Mouse (Mus musculus) limb, embryonic 13.5 days (tissue): ENCODE results near the gene Gata3. TPM values are rescaled to one million over a fixed set of nuclear protein-coding genes. Genes with fewer than 3 reads are reported as not detected.
A peak's percentile ranks its signal among the peaks of the same experiment; 100 is the strongest.

Experiments
- ATAC-seq: fragments of 200-750 bp; cut with Nextera tagmentation; 2 replicates; pipeline ENCODE4 v1.8.0; 2017; ENCODE audit warnings: low read depth, moderate number of reproducible peaks, moderate TSS enrichment; ENCODE audit not compliant: low FRiP score
- H3K27ac ChIP-seq: fragments of 300-500 bp; sonication (generic); 2 replicates; pipeline ENCODE4 v1.5.1; 2015; ENCODE audit warnings: inconsistent platforms, mild to moderate bottlenecking, moderate library complexity
- H3K27me3 ChIP-seq: fragments of 300-500 bp; sonication (generic); 2 replicates; pipeline ENCODE4 v1.6.1; 2015; ENCODE audit warnings: mild to moderate bottlenecking, inconsistent platforms
- H3K36me3 ChIP-seq: fragments of 300-500 bp; sonication (generic); 2 replicates; pipeline ENCODE4 v1.6.1; 2015; ENCODE audit warnings: inconsistent platforms, mild to moderate bottlenecking, moderate library complexity
- H3K4me1 ChIP-seq: fragments of 300-500 bp; sonication (generic); 2 replicates; pipeline ENCODE4 v1.6.1; 2015; ENCODE audit warnings: inconsistent platforms
- H3K4me2 ChIP-seq: fragments of 300-500 bp; sonication (generic); replicated peaks from 2 replicates; pipeline ENCODE4 v1.6.1; 2015; ENCODE audit warnings: inconsistent platforms, mild to moderate bottlenecking, moderate library complexity
- H3K4me3 ChIP-seq: fragments of 300-500 bp; sonication (generic); 2 replicates; pipeline ENCODE4 v1.5.1; 2015; ENCODE audit warnings: moderate library complexity, mild to moderate bottlenecking, inconsistent platforms
- H3K9ac ChIP-seq: fragments of 300-500 bp; sonication (generic); 2 replicates; pipeline ENCODE4 v1.6.1; 2015; ENCODE audit warnings: mild to moderate bottlenecking, inconsistent platforms
- H3K9me3 ChIP-seq: fragments of 300-500 bp; sonication (generic); 2 replicates; pipeline ENCODE4 v1.6.1; 2016; ENCODE audit warnings: inconsistent platforms
- WGBS: fragments of 180-500 bp; shearing (Covaris S2); methylation state at CpG from one replicate; pipeline ENCODE4 v1.1.7; 2015; 5-methylcytosine and 5-hydroxymethylcytosine counted together
- polyA plus RNA-seq: library from polyadenylated mRNA; unstranded; fragments of >200 nt; fragmentation: Nextera tagmentation; extraction: Ambion mirVana; gene quantifications from 2 replicates; pipeline ENCODE4 v1.2.1, GENCODE M21; 2015

The Gata3 gene
- polyA plus RNA-seq, 1 experiment from 2014 or later: 8.9 TPM

- Histone ChIP-seq H3K4me2 (peak overlapping the region; percentile 64), H3K9ac (no peak overlapping the region), H3K9me3 (no peaks in the 10 kb centered on the region), H3K27ac (no peak overlapping the region), H3K36me3 (no peaks in the 10 kb centered on the region), H3K4me3 (peak overlapping the region; percentile 38), H3K4me1 (peaks cover 44% of the 10 kb centered on the region), H3K27me3 (peaks cover 99% of the 10 kb centered on the region)
- ATAC-seq: no peak
- WGBS: under 1% methylated on average over 27 of the region's 27 CpGs
Observed at GRCm38 (mm10) chr2:9883803-9884532, 5.9 kb downstream of the Gata3 start.

GRCm38 (mm10) chr2:9882926-9883802, 6.7 kb downstream of the Gata3 start:
- H3K9me3 ChIP-seq: no peaks in the 10 kb centered on the region
- no peaks in the 10 kb centered on the region for H3K36me3 ChIP-seq
- peaks cover 98% of the 10 kb centered on the region for H3K27me3 ChIP-seq
- peak overlapping the region; percentile 38 for H3K4me3 ChIP-seq
- WGBS: 1% methylated on average over 43 of the region's 43 CpGs
- 0 out of 2 replicates have a peak overlapping the region, but pooled peaks have one; percentile 13 for H3K9ac ChIP-seq
- peaks cover 48% of the 10 kb centered on the region for H3K4me1 ChIP-seq
- H3K27ac ChIP-seq: no peak overlapping the region
- peak overlapping the region; percentile 64 for H3K4me2 ChIP-seq
- no peak for ATAC-seq

DNA sequence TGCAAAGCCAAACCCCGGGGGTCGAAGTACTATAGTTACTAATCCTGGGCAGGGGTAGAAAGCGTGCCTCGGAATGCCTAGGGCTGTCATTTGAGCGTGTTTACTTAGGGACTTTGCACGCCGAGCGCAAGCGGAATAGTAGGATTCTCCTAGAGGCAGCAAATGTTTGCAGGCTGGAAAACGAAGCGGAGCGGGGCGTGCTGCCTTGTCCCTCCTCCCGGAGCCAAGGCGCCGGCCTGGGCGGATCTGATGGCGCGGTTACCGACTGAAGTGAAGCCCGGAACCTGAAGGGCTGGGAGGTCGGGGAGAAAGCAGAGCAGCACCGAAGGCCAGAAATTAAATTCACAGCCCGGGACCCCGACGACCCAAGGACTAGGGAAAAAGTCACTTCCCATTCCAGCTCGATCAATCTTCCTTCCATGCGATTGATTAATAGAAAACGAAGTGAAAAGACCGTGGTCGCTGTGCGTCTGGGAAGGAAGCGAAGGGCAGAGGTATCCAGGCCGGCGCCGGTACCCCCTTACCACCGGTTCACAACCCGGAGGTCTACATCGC, 7.4 kb downstream of the Gata3 start:
- H3K4me3 ChIP-seq: peak overlapping the region; percentile 38
- H3K4me2 ChIP-seq: peak overlapping the region; percentile 64
- H3K4me1 ChIP-seq: peaks cover 49% of the 10 kb centered on the region
- no peaks in the 10 kb centered on the region for H3K36me3 ChIP-seq
- H3K9ac ChIP-seq: peak overlapping the region; percentile 35; the same call in 1 of the 2 replicates
- no peak for ATAC-seq
- H3K27ac ChIP-seq: no peak overlapping the region
- under 1% methylated on average over 39 of the region's 39 CpGs for whole genome bisulfite sequencing
- no peaks in the 10 kb centered on the region for H3K9me3 ChIP-seq
- H3K27me3 ChIP-seq: peaks cover 98% of the 10 kb centered on the region

- no peaks in the 10 kb centered on the region for H3K36me3 ChIP-seq
- peak overlapping the region; percentile 38 for H3K4me3 ChIP-seq
- H3K9me3 ChIP-seq: no peaks in the 10 kb centered on the region
- H3K4me1 ChIP-seq: peaks cover 57% of the 10 kb centered on the region
- H3K27ac ChIP-seq: no peak overlapping the region
- WGBS: 0% methylated on average over 13 of the region's 13 CpGs
- no peak for ATAC-seq
- peak overlapping the region; percentile 4; the same call in 1 of the 2 replicates for H3K9ac ChIP-seq
- peaks cover 98% of the 10 kb centered on the region for H3K27me3 ChIP-seq
- H3K4me2 ChIP-seq: peak overlapping the region; percentile 64
Observed at GRCm38 (mm10) chr2:9881611-9882023, 8.2 kb downstream of the Gata3 start.

DNA sequence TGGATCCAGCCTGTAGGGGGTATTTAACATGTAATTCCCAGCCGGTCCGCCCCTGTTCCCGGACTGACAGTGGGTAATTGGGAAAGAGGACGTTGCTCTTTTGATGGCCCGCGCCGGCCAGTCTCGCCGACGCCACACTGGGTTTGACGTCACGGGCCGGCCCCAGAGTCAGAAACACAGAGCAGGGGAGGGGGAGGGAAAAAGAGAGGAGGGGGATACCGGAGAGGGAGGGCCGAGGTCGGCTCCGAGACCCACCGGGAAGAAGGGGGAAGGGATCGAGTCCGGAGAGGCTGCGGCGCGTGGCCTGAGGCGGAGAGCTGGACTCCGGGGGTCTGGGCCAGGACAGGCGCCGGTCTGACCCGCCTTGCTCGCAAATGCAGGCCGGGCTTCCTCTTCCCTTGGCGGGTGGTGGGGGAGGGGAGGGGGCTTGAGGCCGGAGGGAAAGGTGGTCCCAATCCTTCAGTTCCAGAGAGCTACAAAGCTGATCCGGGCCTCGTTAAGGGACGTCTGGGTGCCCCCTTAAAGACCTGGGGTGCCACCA, 8.7 kb downstream of the Gata3 start, which contains the start of gene 4930412O13Rik:
Gene 4930412O13Rik (plus strand): TSS at position 202 of the 541 bp plus-strand sequence.
- ATAC-seq: no peak
- H3K4me1 ChIP-seq: peaks cover 57% of the 10 kb centered on the region
- H3K36me3 ChIP-seq: no peaks in the 10 kb centered on the region
- no peak within 1 kb of the TSS for H3K27ac ChIP-seq
- peaks cover 98% of the 10 kb centered on the region for H3K27me3 ChIP-seq
- WGBS: under 1% methylated on average over 33 of the region's 35 CpGs
- peak within 1 kb of the TSS; percentile 4; the same call in 1 of the 2 replicates for H3K9ac ChIP-seq
- no peaks in the 10 kb centered on the region for H3K9me3 ChIP-seq
- peak within 1 kb of the TSS; percentile 38 for H3K4me3 ChIP-seq
- H3K4me2 ChIP-seq: peak within 1 kb of the TSS; percentile 64

- Histone ChIP-seq H3K4me1 (peaks cover 57% of the 10 kb centered on the region), H3K4me2 (no peak overlapping the region; the same call in 1 of the 2 replicates), H3K9ac (no peak overlapping the region), H3K27me3 (peaks cover 98% of the 10 kb centered on the region), H3K27ac (no peak overlapping the region), H3K36me3 (no peaks in the 10 kb centered on the region), H3K4me3 (no peak overlapping the region; the same call in 1 of the 2 replicates), H3K9me3 (no peaks in the 10 kb centered on the region)
- ATAC-seq: no peak
- 5% methylated on average over 11 of the region's 11 CpGs for WGBS
Observed at GRCm38 (mm10) chr2:9880271-9880670, 9.6 kb downstream of the Gata3 start.

DNA sequence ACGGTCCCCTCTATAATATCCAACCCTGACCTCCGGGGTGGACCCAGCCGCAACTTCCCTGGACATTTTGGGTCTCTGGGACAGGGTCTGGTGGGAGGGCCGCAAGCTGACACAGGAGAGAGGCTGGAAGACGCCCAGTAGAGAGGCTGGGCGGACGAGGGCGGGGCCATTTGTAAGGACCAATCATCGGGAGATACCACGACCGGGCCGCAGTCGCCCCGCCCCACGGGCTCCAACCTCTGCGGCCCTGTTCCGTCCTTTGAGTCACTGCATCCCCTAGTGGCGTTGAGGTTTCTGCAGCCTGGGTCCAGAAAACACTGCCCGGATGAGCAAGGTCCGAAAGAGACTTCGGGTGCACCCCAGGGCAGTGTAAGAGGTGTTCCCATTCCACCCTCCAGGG, 10.3 kb downstream of the Gata3 start:
- peaks cover 61% of the 10 kb centered on the region for H3K4me1 ChIP-seq
- peak overlapping the region; percentile 77 for H3K4me2 ChIP-seq
- peak overlapping the region; percentile 48 for H3K4me3 ChIP-seq
- H3K36me3 ChIP-seq: no peaks in the 10 kb centered on the region
- H3K9ac ChIP-seq: 0 out of 2 replicates have a peak overlapping the region, but pooled peaks have one; percentile 20
- peaks cover 98% of the 10 kb centered on the region for H3K27me3 ChIP-seq
- ATAC-seq: peak; percentile 93
- no peak overlapping the region for H3K27ac ChIP-seq
- no peaks in the 10 kb centered on the region for H3K9me3 ChIP-seq
- WGBS: 0% methylated on average over 21 of the region's 21 CpGs

- under 1% methylated on average over 22 of the region's 22 CpGs for WGBS
- Histone ChIP-seq H3K9ac (peak overlapping the region; percentile 20; the same call in 1 of the 2 replicates), H3K27me3 (peaks cover 98% of the 10 kb centered on the region), H3K4me3 (peak overlapping the region; percentile 48), H3K36me3 (no peaks in the 10 kb centered on the region), H3K4me1 (peaks cover 62% of the 10 kb centered on the region), H3K9me3 (no peaks in the 10 kb centered on the region), H3K27ac (no peak overlapping the region; the same call in 1 of the 2 replicates), H3K4me2 (peak overlapping the region; percentile 77)
- ATAC-seq: no peak
Observed at GRCm38 (mm10) chr2:9879092-9879491, 10.7 kb downstream of the Gata3 start.

DNA sequence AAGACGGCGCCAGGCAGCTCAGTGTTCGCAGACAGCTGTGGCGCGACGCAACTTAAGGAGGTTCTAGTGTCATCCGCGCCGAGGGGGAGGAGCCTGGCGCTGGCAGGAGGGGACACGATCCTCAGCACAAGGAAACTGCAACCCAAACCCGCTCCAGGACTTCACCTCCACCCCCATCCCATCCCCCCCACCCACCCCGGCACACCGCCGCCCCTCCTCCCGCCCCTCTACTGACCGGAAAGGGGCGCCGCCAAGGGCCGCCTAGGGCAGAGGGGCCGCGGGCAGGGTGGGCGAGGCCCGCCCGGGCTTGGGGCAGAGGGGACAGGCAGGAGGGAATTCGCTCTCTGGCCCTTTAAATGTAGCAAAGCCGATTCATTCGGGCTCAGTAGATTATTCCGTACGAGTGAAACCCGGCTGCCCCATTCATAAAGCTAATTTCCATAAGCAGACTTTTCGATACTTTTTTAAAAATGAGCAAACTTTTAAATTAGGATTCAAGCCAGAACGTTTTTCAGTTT, 11.2 kb downstream of the Gata3 start:
- H3K9ac ChIP-seq: peak overlapping the region; percentile 35; the same call in 1 of the 2 replicates

GRCm38 (mm10) chr2:9877966-9878563, 11.8 kb downstream of the Gata3 start:
- Histone ChIP-seq H3K36me3 (no peaks in the 10 kb centered on the region), H3K4me3 (peak overlapping the region; percentile 48), H3K4me2 (peak overlapping the region; percentile 77), H3K9ac (peak overlapping the region; percentile 35; the same call in 1 of the 2 replicates), H3K27ac (no peak overlapping the region), H3K9me3 (no peaks in the 10 kb centered on the region), H3K4me1 (peaks cover 55% of the 10 kb centered on the region), H3K27me3 (peaks cover 98% of the 10 kb centered on the region)
- ATAC-seq: no peak
- WGBS: under 1% methylated on average over 19 of the region's 19 CpGs

More for the DNA sequence above, 11.2 kb downstream of the Gata3 start:
- Histone ChIP-seq H3K9me3 (no peaks in the 10 kb centered on the region), H3K36me3 (no peaks in the 10 kb centered on the region), H3K27ac (no peak overlapping the region; the same call in 1 of the 2 replicates), H3K4me3 (peak overlapping the region; percentile 48), H3K4me2 (peak overlapping the region; percentile 77), H3K27me3 (peaks cover 98% of the 10 kb centered on the region), H3K4me1 (peaks cover 60% of the 10 kb centered on the region)
- under 1% methylated on average over 31 of the region's 33 CpGs for WGBS
- ATAC-seq: peak; percentile 9; the same call in 1 of the 2 replicates

- H3K27ac ChIP-seq: no peak overlapping the region
- peaks cover 55% of the 10 kb centered on the region for H3K4me1 ChIP-seq
- H3K4me2 ChIP-seq: peak overlapping the region; percentile 77
- H3K36me3 ChIP-seq: no peaks in the 10 kb centered on the region
- peak overlapping the region; percentile 48 for H3K9ac ChIP-seq
- under 1% methylated on average over 35 of the region's 35 CpGs for WGBS
- peak overlapping the region; percentile 48 for H3K4me3 ChIP-seq
- H3K27me3 ChIP-seq: peaks cover 98% of the 10 kb centered on the region
- ATAC-seq: no peak
- H3K9me3 ChIP-seq: no peaks in the 10 kb centered on the region
Observed at GRCm38 (mm10) chr2:9877326-9877690, 12.5 kb downstream of the Gata3 start.
